Mouse (Mus musculus): ENCODE data around the gene Itga6. TPM values are rescaled to one million over a fixed set of nuclear protein-coding genes. Genes with fewer than 3 reads are reported as not detected.
A peak's percentile ranks its signal among the peaks of the same experiment; 100 is the strongest.
"Not testable (repeated sequence)": the region's sequence is repeated elsewhere in the genome, so short reads cannot be mapped to it uniquely, and the experiment has no call there.

Gene Itga6
- polyA plus RNA-seq, 1 experiment, result 71.3 TPM

GRCm38 (mm10) chr2:71843316-71843715 is 97.9 kb downstream of the Itga6 start:
- DNase-seq (ENCODE audit: low read depth), result no peak

DNA sequence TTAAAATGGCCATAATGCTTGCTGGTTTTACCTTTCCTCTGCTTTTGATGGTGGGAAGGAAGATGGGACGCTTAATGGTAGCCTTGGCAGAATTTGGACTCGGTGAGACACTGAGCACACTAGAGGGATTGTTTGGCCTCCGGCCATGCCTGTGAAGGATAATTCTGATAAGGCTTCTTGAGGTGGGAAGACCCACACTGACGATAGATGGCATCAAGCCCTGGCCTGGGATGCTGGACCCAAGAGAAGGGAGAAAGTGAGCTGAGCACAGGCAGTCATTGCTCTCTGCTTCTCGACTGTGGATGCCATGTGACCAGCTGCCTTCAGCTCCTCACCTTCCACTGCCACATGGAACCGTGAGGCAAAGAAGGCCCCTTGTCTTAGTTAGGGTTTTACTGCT is 99.5 kb downstream of the Itga6 start:
- DNase-seq (ENCODE audit: low read depth), result no peak

DNA sequence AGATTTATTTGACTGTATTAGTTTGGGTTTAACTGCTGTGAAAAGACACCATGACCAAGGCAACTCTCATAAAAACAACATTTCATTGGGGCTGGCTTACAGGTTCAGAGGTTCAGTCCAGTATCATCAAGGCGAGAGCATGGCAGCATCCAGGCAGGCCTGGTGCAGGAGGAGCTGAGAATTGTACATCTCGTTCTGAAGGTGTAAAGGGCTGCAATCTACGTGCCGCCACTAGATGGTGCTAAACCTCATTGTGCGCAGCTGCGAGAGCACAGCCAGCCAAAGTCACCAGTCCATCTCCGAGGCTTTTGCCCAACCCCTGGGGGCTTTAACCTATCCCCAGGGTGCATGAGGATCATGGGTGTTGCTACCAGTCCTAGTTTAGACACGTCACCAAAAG is 106.7 kb downstream of the Itga6 start:
- not testable (repeated sequence) for DNase-seq (ENCODE audit: low read depth)

DNA sequence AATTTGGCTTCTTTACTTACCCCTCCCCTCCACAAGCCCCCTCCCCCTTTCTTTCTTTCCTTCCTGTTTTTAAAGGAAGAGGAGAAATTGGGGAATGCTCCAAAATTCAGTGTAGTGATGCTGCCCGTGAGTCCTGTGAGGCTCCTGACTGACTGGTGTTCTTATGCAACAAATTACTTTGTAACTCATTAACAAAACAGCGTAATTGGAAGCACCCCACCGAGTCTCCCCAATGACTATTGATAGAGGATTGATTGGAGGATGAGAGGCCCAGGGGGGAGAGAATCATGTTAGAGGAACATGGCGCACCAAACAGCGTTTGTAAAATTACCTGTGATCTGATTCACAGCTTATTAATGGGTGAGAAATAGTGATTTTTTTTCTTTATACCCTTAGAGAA is 109.7 kb downstream of the Itga6 start:
- no peak for DNase-seq (ENCODE audit: low read depth)

- DNase-seq (ENCODE audit: low read depth), result no peak
Measured at GRCm38 (mm10) chr2:71863531-71864173, 118.2 kb downstream of the Itga6 start.

DNA sequence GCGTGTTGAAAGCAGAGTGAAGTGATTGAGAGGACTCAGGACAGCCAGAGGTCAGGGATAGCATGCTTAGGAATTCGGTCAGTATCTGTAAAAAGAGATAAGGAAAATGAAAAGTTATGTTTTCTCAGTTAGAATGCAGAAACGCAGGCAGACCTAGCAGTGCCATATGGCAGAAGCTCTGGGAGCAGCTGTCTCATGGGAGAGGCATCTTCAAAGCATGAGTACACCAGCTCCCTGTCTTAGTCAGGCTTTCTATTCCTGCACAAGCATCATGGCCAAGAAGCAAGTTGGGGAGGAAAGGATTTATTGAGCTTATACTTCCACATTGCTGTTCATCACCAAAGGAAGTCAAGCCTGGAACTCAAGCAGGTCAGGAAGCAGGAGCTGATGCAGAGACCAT is 119.6 kb downstream of the Itga6 start:
- no peak for DNase-seq (ENCODE audit: low read depth)

DNA sequence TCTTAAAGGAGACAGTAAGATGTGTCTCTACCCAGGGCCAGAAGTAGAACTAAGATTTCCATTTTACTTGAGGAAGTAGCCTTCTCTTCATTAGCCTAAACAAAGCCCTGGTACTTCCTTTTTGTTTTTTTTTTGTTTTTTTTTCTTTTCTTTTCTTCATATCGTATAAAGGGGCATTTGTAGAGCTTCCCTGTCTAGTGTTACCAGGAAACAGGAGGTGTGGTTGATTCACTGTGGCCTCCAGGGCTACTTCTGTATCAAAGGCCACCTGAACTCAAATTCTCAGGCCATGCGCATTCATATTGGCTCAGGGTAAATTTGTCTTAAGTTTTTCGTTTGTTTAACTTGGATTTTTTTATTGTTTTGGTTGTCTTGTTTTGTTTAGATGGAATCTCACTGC is 120.5 kb downstream of the Itga6 start:
- DNase-seq (ENCODE audit: low read depth), result no peak

GRCm38 (mm10) chr2:71866565-71866964 is 121.1 kb downstream of the Itga6 start:
- DNase-seq (ENCODE audit: low read depth), result no peak

DNA sequence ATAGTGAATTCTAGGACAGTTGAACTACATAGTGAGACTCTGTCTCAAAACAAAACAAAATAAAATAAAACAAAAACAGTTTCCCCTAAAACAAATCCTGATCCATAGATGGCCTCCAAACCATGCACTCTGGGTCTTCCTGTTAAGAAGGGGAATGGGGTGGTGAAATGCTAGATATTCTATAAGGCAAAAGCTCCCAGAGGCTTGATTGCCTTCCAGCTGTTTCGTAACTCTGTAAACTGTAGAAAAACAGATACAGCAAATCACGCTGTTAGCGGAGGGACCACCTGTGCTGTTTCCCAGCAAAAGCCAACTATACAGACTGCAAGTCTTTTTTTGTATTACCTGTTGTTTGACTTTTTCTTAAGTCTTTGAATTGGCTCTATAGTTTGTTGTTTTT is 121.6 kb downstream of the Itga6 start:
- DNase-seq (ENCODE audit: low read depth), result no peak

DNA sequence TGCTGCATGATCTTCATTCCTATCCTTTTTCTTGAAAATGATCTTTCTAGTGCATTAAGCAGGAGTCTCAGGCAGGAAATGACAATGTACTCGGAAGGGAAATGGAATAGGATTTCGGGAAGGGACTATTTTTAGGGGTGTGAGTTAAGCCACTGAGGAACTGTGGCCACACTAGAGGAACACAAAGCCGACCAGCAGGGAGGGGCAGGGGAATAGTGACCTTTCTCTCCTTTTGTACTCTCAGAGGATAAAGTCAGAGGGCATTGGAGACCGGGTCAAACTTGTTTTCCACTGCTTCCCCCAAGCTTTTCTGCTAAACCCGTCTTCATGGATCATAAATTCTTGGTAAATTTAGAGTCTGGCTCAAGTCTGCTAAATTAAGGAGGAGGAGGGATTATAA is 122.1 kb downstream of the Itga6 start:
- no peak for DNase-seq (ENCODE audit: low read depth)

DNA sequence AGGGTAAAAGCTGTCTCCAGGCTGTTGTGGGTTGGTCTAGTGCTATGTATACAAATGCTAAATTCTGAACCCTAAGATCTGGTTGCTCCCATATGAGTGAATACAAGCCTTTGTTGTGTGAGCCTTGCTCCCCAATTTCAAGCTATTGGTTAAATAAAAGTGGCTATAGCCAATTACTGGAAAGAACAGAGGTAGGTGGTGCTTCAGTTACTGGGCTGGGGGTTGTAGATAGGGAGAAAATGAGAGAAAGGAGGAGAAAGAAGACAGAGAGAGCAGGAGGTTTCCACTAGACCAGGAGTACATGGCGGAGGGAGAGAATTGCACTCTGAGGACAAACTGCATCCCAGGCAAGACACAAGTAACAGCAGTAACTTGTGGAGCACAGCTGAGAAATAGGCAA is 122.8 kb downstream of the Itga6 start:
- DNase-seq (ENCODE audit: low read depth), result no peak

- no peak for DNase-seq (ENCODE audit: low read depth)
Measured at GRCm38 (mm10) chr2:71872141-71872540, 126.7 kb downstream of the Itga6 start.

DNA sequence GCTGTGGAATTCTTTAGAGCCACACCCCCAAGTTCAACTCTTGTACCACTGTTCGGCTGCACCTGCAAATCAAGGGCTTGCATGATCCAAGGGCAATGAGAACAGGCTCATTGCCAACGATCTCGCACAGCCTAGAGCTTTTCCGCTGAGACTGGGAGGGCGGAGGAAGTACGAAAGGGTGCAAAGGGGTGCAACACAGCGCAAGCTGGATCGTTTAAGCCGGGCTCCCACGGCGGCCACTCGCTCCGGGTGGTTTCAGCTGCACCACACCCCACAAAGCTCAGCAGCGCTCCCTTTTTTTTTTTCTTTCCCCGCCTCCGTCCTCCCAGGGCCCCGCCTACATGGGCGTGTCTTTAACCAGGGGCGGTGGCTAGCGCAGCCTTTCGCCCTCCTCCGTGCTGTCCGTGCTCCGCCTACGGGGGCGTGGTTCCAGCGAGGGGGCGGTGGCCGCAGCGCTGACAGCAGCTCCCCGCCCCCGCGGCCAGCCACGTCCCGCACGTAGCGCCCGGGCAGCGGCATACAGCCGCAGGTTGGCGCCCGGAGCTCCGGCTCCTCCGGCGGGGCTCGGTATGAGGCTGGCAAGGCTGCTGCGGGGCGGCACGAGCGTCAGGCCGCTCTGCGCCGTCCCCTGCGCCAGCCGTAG is 127.5 kb downstream of the Itga6 start, which contains the start of gene Pdk1:
TSS of gene Pdk1 (plus strand) at position 424 of the 643 bp plus-strand sequence.
- DNase-seq (ENCODE audit: low read depth), result peak; percentile 54

GRCm38 (mm10) chr2:71873474-71874322 is 128.3 kb downstream of the Itga6 start:
- DNase-seq (ENCODE audit: low read depth), result peak; percentile 63

DNA sequence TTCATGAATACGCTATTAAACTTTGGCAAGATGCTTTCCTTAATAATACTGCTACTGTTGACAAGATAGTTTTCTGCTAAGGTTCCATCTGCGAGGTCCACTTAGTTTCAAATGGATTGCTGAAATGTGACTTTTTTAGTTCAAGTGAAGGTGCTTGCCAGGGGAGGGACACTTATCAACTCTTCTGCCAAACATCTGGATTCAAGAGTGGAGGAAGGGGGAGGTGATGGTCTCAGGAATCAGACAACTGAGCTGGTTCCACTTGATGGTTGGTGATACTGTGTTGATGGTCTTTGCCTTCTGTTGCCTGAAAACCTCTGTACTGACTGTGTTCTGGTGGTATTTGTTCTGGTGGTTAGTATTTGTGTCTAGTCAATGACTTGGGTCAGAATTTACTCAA is 129.0 kb downstream of the Itga6 start:
- no peak for DNase-seq (ENCODE audit: low read depth)

DNA sequence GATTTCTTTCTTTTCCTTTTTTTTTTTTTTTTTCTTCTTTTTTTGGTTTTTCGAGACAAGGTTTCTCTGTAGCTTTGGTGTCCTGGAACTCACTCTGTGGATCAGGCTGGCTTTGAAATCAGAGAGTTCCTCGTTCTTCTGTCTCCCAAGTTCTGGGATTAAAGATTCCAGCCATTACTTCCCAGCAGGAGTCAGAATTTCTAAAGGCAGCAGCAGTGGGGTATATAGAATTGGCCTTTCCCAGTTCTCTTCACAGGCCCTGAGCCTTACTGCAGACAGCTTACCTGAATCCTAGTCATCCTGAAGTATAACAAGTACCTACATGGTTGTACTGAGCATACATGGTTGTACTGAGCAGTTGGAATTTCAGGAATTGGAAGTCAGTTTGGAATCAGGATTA is 129.4 kb downstream of the Itga6 start:
- no peak for DNase-seq (ENCODE audit: low read depth)

GRCm38 (mm10) chr2:71877865-71878264 is 132.4 kb downstream of the Itga6 start:
- DNase-seq (ENCODE audit: low read depth), result no peak

DNA sequence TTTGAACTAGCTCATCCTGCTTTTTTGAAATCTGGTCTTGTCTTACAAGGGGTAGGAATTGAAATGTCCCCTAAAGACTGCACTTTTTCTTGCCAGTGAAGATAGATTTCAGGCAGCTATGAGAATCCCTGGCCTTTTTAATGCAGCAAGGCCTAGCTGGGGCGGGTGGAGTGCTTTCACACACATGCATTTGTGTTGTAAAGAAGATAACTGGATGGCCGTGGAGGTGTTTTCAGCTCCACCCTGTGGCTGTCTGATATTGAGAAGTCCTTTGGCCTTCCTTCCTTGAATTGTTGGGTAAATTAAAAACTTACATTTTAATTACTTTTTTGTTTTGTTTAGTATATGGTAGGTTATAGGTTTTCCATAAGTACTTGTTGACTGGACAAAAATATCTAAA is 133.0 kb downstream of the Itga6 start:
- no peak for DNase-seq (ENCODE audit: low read depth)

GRCm38 (mm10) chr2:71878943-71879342 is 133.5 kb downstream of the Itga6 start:
- DNase-seq (ENCODE audit: low read depth), result no peak

GRCm38 (mm10) chr2:71882914-71883651 is 137.7 kb downstream of the Itga6 start:
- DNase-seq (ENCODE audit: low read depth), result no peak

GRCm38 (mm10) chr2:71887269-71887668 is 141.9 kb downstream of the Itga6 start:
- no peak for DNase-seq (ENCODE audit: low read depth)

GRCm38 (mm10) chr2:71888437-71888836 is 143.0 kb downstream of the Itga6 start:
- DNase-seq (ENCODE audit: low read depth), result no peak
